Mouse (Mus musculus) CH12F3 (cell line): ENCODE results near the gene Cyp2t4.

Experiments
- in situ Hi-C: fragments of 300-500 bp; cut with MboI; formaldehyde crosslinking; loops from 2 replicates; pipeline ENCODE4 v1.14.3; 2020; ENCODE audit warnings: low sequenced_read_pairs

Gene Cyp2t4

DNA sequence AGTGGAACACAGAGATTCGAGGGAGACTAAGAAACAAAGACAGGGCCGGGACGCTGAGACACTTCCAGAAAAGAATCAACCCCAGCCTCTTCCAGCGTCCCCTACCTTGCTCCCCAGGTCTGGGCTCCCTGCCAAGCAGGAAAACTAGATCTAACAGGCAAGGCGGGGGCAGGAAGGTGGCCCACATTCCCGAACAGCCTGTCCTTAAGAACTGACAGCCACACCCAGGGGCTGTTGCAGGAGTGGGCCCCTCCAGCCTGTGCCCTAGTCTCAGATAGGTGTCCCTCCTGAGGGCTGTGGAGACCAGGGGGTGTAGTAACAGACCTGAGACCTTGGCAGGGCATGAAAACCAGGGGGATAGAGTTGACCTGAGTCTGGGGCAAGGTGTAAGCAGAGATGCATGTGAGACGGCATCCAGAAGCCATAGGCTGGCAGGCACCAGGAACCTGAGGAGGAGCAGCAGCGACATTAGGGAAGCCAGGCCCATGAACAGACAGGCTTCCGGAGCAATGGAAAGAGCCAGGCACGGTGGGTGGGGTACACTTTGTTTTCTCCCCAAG is at the start of gene Cyp2t4:
Gene Cyp2t4, plus strand, starts transcription at position 510 of the 560 bp plus-strand sequence.
- in situ Hi-C loops, result no loop called here

DNA sequence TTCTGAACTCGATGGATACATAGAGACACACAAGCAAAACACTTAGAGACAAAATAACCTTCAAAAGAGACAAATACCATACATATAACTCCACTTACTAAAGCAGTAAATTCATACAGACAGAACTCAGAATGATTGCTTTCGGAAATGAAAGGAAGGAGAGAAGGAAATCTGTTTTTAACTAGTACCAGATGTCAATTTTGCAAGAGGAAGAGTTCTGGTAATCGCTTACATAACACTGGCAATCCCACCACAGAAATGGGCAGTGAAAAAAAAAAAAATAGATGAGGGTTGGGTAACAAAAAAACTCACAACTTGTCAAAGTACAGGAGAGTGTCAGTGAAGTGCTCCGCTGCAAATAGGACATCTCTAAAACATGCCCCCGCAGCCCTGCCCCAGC is 48.6 kb upstream of the Cyp2t4 start:
- in situ Hi-C loops, result no loop called here

DNA sequence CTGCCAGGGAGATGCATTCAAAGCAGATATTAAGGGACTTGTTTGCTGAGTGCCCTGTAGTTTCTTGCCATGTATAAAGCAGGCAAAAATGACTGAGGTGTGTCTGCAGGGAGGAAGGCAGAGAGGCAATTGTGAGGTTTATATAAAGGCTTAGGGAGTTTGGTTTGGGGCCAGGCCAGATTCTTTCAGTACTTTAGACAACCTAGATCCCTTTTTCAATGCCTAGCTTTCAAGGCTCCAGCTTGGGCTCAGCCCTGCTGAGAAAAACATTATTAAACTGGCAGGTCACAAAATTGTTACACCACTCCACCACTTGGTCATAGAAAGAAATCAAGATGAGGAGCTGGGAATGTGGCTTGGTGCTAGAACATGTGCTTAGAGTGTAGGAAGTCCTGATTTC is 43.2 kb upstream of the Cyp2t4 start:
- in situ Hi-C loops, result no loop called here

DNA sequence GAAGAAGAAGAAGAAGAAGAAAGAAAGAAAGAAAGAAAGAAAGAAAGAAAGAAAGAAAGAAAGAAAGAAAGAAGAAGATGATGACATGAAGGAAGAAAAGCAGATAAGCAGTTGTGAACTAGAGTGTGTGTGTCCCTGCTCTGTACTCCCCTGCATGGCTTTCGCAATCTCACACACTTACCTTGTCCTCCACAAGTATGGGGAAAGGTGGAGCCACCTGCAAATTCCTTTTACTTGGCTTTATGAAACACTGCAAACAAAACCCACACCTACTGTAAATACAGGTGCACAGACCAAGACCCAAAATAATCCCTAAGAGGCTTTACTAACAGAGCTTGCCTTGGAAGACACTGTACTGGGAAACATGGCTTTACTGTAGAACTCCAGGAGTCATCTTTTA is 42.5 kb upstream of the Cyp2t4 start:
- in situ Hi-C loops, result no loop called here

DNA sequence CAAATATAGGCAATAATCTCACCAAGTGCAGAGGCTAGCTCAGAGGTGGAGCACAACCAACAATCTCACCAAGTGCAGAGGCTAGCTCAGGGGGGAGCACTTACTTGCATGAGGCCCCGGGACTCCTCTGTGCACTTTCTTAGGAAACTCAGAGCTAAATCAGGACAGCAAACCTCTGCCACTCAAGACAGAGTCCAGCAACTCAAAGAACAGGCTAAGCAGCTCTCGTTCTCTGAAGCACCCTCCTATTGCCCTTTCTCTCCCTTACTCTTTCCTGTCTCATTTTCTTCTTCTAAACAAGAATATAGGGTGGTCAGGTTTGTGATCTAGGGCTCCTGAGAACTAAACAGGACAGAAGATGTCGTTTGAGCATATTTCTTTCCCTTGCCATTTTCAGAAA is 41.5 kb upstream of the Cyp2t4 start:
- in situ Hi-C loops, result no loop called here

DNA sequence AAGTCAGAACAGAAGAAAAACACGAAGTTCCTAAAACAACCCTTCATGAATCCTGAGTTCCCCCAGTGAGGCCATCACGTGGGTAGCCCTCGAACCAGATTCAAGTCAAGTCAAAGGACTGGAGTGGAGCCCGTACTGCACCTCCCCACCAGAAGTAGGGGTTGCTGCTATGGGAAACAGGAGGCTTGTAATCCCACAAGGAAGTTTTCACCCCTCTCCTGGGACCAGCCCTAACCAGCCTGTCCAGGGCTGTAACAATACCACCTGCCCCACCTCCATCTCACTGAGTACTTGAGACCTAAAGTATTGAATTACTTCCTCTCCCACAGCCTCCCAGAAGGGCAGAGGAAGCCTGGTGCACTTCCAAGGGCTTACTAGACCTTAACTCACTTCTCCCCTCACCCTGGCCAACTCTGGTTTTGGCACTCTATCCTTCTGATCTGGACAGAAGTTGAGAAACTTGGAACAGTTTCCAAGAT is 35.4 kb upstream of the Cyp2t4 start:
- in situ Hi-C loops, result no loop called here

DNA sequence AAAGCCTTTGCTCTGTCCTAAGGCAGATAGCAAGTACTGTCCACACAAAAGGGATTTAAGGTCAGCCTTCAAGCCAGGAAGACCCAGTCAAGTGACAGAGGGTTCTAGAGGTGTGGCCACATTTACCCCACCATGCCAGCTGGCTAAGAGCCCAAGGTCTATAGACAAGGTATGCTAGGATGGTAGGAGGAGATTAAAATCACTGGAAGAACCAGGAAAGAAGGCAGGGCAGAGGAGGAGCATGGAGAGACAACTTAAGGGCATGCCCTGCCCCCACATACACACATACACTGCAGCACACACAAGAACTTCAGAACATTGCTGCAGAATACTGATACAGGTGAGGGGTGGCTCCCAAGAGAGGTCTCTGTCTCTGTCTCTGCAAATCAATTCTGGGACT is 33.8 kb upstream of the Cyp2t4 start, which contains the start of gene Cyp2f2:
Gene Cyp2f2, plus strand, starts transcription at position 234 of the 400 bp plus-strand sequence.
- in situ Hi-C loops, result no loop called here

DNA sequence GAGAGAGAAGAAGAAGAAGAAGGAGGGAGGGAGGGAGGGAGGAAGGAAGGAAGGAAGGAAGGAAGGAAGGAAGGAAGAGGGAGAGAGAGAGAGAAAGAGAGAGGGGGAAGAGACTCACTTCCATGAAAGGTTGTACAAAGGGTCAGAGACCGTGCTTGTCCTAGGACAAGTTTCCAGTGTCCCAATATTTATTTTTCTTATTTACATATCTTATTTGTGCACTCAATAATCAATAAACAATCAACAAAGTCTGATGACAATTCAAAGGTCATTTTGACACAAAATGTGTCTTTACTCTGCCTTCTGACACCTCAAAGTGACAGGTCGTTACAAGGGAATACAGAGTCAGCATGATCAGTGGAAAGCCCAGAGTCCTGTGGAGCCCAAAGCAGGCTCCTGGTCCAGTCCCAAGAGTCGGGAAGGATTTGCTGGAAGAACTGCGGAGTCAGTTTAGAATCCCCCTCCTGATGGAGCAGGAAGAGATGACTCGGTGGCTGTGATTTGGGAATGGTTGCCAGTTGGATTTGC is 29.1 kb upstream of the Cyp2t4 start:
- in situ Hi-C loops, result no loop called here

DNA sequence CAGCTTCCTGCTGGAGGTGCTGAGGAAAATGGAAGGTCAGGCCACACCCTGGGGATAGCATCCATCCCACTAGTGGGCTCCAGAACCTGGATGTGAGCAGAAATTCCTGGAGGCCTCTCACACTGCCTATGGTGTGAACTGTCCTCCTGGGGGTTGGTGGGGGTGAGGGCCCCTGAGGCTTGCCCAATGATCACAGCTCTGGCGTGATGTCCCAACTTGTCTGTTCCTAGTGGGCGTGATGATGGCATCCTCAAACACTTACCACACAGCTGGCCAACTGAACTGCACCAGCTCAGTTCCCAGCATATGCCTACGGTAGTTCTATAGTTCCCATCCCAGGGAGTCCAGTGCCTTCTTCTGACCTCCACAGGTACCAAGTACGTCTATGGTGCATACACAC is 28.5 kb upstream of the Cyp2t4 start:
- in situ Hi-C loops, result no loop called here

DNA sequence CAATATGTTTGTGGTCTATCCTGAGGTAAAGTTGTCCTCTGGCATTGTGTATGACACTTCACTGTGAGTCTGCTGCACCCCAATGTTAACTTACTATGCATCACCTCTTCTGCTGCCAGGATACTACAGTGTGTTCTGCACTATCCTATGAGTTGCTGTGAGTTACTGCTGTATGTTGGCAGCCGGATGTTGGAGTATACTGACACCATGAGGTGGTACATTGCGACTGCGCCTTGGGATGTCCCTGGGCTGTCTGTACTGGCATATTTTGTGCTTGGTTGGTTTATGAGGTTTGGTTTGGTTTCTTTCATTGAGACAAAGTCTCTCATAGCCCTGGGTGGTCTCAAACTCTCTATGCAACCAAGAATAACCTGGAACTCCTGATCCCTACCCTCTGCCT is 25.4 kb upstream of the Cyp2t4 start:
- in situ Hi-C loops, result no loop called here

DNA sequence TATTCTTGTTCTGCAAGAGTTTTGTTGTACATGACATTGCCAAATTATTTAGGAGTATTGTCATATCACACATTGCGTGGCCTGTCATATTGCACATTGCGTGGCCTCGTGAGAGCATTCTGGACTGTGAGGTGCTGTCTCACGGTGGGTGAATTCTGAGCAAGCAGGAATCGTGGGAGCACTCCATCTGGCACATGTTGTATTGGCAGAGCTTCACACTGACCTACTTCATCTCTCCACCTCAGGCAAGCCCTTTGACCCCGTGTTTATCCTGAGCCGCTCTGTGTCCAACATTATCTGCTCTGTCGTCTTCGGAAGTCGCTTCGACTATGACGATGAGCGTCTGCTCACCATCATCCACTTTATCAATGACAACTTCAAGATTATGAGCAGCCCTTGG is 24.6 kb upstream of the Cyp2t4 start:
- in situ Hi-C loops, result no loop called here

DNA sequence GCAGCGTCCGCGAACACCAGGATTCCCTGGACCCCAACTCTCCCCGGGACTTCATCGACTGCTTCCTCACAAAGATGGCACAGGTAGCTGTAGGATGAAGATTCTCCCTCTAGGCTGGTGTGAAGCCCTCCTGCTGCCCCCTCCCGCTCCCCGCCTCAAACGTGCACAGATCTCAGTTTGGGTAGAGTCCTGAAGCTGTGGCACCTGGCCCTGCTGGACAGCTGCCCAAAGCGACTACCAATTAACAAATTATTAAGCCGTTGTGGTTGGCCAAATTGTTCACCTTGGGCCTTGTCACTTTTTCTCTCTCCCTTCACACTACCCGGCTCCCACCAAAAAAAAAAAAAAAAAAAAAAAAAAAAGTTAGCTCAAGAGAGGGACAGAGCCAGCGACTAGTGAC is 23.7 kb upstream of the Cyp2t4 start:
- in situ Hi-C loops, result no loop called here

DNA sequence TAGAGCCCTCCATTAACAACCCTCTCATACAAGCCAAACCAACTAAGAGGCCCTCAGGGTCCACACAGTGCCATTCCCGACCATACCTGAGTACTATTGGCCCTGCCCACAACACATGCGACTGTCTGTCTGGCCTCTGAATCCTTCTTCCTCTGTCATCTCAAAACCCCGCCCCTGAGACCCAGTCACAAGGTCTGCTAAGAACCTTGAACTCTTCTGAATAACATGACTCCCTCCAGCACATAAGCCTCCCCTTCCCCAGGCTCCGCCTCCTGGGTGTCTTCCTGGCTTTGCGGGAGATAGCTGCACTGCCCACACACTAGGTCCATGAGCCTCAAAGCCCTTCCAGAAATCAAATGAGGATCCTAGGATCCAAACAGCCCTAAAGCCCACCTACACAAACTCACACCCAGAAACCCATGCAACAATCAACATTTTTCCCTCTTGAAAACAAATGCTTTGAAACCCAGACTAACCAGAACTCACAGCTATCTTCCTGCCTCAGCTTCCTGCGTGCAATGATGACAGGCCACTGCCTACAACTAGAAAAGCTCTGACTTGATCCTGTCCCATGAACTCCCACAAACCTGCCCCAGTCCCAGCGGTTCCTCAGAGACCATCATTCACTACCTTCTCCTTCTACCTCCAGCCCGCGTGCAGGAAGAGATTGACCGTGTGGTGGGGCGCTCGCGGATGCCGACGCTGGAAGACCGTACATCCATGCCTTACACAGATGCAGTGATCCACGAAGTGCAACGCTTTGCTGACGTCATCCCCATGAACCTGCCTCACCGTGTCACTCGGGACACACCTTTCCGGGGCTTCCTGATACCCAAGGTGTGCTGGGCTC is 22.8 kb upstream of the Cyp2t4 start:
- in situ Hi-C loops, result no loop called here

DNA sequence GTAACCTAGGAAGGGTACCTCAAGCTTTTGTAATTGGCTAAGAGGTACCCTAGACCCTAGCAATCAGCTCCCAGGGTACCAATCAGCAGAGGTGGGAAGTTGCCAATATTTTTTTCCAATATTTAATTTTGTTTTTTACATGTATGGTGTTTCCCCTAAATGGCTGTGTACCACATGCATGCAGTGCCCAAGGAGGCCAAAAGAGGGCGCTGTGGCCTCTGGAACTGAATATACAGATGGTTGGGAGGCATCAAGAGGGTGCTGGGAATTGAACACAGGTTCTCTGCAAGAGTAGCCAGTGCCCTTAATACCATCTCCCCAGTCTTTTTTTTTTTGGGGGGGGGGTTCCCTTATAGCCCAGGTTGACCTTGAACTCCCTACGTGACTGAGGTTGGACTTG is 22.1 kb upstream of the Cyp2t4 start:
- in situ Hi-C loops, result no loop called here

DNA sequence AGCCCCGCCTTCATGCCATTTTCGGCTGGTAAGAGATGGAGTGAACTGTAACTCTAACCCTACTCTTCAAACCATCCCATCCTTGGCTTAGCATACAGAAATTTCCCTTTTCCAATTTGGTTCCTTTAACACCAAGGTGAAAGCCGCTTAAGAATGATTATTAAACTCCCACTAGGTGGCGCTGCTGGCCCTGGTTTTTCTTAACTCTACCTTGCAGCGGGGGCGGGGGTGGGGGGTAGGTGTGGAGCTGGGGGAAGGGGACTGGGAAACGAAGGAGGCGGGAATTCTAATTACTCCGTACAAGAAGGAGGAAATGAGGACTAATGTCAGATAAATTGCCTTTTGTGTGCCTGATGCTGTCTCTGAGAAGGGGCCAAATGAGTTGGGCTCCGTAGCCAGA is 20.9 kb upstream of the Cyp2t4 start:
- in situ Hi-C loops, result no loop called here

DNA sequence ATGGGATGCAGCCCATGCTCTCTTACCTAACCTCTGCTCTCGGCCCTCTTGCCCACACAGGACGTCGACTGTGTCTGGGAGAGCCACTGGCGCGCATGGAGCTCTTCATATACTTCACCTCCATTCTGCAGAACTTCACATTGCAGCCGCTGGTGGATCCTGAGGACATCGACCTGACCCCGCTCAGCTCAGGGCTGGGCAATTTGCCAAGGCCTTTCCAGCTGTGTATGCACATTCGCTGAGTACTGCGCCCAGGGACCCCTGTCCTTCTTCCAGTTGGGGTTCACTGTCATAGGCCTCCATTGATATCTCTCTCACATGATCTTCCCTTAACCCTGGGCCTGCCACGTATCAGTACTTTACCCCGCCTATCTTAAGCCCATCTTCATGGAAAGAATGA is 20.4 kb upstream of the Cyp2t4 start:
- in situ Hi-C loops, result no loop called here

DNA sequence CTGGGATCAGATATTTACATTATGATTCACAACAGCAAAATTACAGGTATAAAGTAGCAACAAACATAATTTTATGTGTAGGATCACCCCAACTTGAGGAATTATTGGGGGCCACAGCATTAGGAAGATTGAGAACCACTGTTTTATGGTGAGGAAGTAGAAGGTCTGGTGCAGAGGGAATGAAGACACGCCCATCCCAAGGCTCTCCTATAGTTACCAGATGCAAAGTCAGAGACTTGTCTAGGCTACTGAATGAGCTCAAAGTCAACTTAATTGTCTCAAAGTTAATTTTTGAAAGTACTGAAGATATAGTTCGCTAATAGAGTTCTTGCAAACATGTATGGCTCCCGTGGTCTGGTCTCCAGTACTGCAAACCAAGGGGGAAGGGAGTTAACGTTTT is 19.8 kb upstream of the Cyp2t4 start:
- in situ Hi-C loops, result no loop called here

DNA sequence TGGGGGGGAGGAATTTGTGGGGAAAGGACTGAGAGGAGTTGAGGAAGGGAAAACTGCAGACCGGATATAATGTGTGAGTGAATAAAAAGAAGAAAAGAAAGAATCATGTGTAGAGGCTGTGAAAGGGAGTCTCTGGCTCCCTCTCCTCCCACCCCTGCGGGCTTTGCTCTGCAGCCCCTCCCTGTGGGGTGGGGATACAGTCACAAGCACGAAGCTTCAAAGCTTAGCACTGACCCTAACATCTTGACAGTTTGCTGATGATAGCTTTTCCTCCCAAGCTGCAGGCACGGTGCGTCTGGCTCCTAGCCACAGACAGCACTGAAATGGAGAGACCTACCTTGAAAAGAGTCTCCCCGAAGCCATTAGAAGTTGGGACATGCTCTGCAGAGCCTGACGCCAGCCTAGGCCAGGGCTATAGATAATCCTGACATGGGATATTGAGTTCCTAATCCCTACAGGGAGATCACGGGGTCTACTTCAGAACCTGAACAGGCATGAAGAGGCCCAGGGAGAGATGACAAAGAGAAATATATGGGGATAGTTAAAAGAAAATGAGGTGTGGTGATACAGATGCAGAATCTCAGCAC is 17.0 kb upstream of the Cyp2t4 start:
- in situ Hi-C loops, result no loop called here

DNA sequence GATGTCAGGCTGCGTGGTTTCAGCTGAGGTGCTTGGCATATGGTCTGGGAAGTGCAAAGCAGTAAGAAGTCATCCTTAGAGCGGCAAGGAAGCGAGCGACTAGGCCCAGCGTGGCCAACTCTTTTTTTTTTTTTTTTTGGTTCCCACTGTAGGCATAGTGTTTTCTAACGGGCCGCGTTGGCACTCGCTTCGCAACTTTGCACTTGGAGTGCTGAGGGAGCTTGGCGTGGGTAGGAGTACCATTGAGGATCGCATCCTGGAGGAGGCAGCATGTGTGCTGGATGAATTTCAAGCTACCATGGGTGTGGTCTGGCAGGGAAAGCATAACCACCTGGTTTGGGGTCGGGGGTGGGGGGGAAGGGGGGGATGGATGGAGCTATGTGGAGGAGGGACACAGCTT is 2.5 kb downstream of the Cyp2t4 start:
- in situ Hi-C loops, result no loop called here

DNA sequence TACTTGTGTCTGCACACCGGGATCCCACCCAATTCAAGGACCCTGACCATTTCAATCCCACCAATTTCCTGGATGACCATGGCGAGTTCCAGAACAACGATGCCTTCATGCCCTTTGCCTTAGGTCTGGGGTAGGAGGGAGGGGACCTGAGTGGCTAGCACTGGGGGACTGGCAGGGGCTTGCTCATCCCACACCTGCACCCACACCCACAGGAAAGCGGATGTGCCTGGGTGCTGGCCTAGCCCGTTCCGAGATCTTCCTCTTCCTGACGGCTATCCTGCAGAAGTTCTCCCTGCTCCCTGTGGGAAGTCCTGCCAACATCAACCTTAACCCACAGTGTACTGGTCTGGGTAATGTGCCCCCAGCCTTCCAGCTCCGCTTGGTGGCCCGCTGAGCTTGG is 4.7 kb downstream of the Cyp2t4 start:
- in situ Hi-C loops, result no loop called here

DNA sequence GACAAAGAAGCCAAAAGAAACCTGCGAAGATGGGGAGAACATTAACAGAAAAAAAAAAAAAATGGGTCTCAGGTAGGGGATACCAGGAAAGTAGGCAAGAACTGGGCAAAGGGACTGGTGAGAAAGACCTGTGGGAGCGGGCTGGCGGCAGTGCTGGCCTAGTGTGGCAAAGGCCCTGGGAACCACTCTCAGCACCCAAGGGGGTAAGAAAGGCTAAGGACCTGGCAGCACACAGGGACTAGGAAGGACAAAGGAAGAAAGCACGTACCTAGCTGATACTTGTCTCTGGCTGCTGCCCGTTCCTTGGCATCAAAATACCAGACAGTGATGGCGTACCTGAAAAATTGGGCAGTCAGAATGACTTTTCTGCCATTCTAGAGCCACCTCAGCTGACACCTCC is 5.7 kb downstream of the Cyp2t4 start:
- in situ Hi-C loops, result no loop called here

DNA sequence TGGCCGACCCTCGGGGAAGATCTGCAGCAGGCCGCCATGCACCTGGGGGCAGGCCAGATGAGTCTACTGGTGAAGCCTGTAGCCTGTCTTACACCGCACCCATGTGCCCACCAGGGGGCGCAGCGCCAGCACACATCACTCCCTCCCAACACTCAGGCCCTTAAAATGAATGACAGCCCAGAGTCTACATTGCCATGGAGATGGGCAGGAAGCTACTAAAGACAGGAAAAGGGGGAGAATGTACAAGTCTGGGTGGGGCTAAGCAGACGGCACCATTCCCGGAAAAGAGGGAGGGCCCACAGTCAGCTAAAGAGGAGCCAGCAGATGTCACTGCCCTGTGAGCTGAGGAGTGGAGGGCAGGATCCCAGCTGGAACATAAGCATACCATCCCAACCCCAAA is 6.4 kb downstream of the Cyp2t4 start:
- in situ Hi-C loops, result no loop called here
